Mouse (Mus musculus) lung, postnatal 36 days (tissue): ENCODE data around the gene Tgif2.
"Not testable (repeated sequence)": the region's sequence is repeated elsewhere in the genome, so short reads cannot be mapped to it uniquely, and the experiment has no call there.

Experiments
- DNase-seq: peaks from one replicate; pipeline ENCODE4 v3.0.0; 2022; ENCODE audit warnings: mixed read lengths

Gene Tgif2

DNA sequence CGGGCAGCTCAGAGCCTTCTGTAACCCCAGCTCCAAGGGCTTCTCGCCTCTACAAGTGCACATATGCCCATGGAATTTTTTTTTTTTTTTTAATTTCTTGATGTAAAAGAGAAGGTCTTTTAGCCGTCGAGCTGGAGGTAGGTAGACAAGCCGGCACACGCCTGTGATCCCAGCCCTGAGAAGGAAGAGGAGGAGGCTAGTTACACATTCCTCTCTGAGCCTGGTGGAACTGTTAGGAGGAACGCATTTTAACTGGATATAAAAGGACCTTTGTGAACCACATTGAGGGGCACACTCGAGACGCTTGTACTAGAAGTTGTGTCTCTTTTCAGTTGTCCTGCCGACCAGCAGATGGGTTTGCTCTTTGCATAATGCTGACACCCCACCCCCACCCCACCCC lies 4.9 kb downstream of the Tgif2 start:
- no peak for DNase-seq

DNA sequence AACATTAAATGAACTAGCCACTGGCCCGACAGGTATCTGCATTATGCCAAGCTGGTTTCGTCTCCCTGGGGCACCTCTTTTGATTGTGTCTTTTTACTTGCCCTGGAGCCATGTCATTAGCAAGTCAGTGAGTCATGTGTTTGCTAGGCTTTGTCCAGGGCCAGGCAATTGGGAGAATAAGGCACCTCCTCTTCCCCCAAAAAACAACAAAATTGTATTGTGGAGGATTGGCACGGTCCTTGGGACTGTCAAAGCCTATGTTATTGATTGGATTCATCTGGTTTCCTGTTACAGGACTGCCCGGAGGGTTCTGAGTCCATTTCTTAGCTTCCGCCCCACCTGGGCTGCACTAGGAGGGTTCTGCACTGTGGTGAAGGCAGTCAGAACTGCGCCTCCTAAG lies 7.8 kb downstream of the Tgif2 start:
- DNase-seq: no peak

DNA sequence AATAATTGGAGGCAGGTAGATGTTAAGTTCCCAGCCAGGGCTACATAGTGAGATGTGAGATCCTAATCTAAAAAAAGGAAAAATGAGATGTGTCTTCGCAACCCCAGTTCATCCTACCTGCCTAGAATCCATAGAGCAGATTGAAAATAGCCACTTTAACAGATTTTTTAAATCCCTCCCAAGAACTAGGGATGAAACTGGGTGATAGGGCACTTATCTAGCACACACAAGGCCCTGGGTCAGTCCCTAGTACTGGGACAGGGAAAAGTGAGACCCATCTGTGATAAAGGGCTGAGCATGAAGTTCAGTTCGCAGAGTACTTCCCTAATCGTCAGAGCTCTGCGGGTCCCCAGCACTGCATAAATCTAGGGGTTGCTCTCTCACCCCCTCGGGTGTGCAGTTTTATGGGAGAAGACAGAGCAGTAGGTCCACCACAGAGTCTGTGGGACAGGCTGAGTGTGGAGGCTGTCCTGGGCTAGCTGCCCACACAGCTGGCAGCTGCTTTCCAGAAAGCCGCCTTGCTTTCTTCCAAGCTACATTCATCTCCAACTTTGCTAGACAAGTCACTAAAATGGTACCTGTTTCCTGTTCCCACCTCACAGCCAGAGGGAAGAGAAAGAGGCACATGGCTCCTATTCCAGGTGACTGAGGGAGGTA lies 8.8 kb downstream of the Tgif2 start:
- DNase-seq: no peak

DNA sequence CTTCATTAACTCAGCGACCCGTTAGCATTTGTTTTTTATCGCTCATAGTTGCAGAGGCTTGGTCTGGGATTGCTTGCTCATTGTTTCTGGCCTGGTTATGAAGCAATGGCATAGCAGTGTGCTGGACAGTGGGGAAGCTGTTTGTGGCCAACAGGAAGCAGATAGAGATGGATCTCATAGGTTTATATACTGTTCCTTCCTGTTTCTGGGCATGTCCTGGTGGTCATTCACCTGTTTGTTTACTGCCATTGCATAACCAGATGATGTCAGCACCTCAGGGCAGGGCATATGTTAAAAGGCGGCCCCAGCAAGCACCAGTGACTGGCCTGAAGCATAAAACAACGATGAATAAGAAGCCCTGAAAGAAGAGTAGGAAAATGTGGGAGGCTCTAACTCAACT lies 10.7 kb downstream of the Tgif2 start:
- no peak for DNase-seq

DNA sequence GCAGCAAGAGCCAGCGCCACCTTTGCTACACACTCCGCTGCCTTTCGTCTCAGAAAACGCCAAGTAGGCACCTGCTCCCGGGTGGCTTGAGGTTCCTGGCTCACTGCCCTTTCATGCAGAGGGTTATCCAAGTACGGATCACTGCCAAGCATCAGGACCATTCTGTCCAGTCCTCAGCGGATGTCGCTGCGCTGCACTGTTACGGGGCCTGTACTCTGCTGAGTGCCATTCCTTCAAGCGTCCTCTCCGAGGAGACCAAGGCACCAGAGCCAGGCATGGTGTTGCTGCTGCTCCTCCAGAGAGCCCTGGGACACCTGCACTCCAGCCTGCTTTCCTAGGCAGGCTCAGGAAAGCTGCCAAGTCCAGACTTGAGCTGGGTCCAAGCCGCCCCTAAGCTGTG lies 13.8 kb downstream of the Tgif2 start:
- not testable (repeated sequence) for DNase-seq

DNA sequence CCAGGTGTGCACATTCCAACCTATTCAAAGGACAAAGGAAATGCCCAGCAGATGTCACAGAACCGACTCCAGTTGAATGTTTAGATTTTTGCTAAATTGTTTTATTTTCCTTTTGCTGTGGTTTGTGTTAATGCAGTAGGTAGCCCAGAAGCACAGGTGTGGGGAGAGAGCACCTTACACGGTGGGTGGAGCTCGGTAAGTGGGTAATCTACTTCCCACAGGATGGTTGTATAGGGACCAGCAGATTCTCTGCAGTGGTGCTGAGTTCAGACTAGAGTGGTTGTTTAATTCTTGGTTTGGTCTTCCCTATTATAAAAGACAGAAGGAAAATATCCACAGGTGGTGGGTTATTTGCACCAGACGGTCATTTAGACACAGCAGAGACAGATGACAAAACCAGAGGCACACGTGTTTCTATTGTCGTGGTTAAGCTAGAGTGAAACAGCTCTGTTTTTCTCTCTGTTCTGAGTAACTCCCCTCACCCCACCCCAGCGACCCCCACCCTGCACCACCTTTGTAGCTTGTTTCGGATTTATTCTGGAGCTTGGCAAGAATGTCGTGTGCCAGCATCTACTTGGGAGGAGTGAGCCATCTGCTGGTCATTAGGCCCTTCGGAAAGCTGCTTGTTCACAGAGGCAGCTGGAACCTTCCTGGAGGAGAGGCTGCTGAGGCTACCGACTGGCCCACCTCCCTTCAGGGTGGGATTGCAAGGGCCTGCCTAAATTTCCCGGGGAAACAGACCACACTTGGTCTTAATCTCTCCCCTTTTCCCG lies 14.4 kb downstream of the Tgif2 start:
- peak; percentile 71 for DNase-seq

DNA sequence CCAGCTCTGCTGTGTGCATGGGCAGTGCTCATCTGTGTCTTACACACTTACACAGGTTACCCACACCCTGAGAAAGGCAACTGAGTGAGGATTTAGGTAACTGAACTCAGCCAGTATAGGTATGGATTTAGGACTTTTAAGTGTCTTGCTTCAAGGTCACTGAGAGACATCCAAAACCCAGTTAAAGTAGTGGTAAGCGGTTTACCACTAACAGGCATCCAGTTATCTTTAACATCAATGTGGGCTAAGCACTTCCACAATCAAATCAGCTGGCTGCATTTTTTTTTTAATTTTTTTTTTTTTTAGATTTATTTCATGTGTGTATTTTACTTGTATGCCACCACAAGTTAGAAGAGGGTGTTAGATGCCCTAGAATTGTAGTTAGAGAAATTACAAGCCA lies 16.5 kb downstream of the Tgif2 start:
- DNase-seq: no peak

DNA sequence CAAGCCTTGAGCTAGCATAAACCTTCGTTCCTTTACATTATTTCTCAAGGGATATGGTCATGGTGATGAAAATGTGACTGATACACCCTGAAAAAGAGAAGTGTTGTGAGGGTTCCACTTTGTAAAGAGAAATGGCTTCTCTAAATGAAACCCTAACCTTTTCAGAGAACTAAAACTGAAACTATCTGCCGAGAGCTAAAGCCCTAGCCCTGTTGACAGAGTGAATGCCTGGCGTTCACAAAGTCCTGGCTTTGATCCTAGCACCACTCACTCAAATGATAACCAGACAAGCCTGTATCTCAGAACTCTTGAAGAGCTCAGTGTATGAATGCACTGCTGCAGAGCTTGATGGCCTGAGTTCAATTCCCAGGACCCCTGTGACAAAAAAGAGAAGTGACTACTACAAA lies 17.6 kb downstream of the Tgif2 start:
- DNase-seq: no peak

DNA sequence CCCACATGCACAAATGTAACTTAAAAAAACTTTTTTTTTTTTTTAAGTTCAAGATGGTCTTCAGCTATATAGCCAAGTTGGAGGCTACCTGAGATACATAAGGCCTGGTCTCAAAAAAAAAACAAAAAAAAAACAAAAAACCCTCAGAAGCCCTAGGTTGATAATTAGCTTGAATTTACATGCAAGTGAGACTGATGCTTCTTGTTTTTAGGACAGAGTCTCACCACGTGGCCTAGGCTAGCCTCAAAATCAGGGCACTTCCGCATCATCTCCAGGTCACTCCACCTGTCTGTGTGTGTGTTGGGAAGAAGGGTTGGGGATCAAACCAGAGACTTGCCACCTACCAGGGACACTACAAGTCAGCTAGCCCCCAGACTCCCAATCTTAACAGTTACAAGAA lies 18.0 kb downstream of the Tgif2 start, which contains the start of gene 4930518I15Rik:
TSS of gene 4930518I15Rik (minus strand) at position 112 of the 400 bp plus-strand sequence.
- no peak for DNase-seq

DNA sequence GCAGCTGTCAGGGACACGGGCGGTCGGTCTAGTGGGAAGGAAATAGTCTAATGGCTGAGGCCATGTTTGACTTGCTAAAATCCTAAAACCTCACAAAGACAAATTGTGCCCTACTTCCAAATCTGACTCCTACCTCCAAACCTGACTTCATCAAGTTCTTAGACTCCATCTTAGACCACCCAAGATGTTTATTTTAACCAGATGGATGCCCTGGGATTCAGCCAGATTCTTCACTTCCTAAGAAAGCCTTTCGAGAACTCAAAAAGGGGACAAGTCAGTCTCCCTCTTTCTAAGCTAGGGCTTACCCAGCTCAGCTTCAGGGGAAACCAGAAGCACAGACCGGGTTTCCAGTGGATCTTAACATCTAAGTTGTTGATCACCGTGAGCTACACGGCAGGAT lies 18.9 kb downstream of the Tgif2 start:
- DNase-seq: no peak

- DNase-seq: no peak
Observed at GRCm38 (mm10) chr2:156862041-156862717, 22.4 kb downstream of the Tgif2 start.

GRCm38 (mm10) chr2:156862772-156863486 lies 23.1 kb downstream of the Tgif2 start, which contains the start of gene Rab5if:
Rab5if (plus strand) TSS chr2:156863128.
- peak; percentile 97 for DNase-seq

DNA sequence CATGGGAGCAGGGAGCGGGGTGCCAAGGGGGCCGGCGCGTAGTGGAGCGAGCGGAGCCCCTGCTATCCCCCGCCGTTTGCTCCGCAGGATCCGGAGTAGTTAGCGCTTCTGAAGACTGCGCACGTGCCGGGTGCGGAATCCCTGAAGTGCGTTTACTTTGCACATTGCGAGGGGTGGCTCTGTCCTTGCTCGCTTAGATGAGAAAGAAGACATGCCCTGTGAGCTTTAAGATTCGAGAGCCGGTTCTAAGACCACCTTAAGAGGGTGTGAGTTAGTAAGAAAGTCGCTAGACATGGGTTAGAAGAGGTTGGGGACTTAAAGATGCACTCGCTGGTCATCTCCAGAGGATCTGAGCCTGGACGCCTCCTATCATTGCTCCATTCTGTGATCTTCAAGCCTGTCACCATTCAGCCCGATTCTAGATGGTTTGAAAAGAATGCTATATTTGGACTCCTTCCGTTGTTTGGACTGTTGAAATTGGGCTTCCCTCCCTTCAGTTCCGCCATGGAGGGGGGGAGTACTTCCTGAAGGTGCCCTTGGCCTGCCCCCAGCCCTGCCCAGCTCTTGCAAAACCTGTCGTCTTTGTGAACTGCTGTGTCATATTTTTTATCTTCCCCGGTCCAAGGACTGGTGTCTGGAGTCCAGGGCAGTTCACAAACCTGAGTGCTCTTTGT lies 23.8 kb downstream of the Tgif2 start:
- peak; percentile 89 for DNase-seq

GRCm38 (mm10) chr2:156864481-156864880 lies 24.7 kb downstream of the Tgif2 start:
- no peak for DNase-seq

- DNase-seq: no peak
Observed at GRCm38 (mm10) chr2:156868994-156869393, 29.2 kb downstream of the Tgif2 start.

DNA sequence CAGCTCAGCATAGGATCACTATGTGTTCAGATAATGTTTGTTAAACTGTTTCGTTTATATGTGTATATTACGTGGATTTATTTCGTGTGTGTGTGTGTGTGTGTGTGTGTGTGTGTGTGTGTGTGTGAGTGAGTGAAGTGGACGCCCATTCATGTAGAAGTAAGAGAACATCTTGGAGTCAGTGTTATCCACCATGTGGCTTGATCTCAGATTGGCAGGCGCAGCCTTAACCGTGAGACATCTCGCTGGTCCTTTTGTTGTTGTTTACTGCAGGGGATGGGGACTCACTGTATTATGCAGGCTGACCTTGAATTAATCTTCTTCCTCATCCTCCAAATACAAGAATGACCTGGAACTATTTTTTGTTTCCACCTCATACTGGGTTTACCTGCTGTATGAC lies 29.7 kb downstream of the Tgif2 start:
- DNase-seq: no peak

DNA sequence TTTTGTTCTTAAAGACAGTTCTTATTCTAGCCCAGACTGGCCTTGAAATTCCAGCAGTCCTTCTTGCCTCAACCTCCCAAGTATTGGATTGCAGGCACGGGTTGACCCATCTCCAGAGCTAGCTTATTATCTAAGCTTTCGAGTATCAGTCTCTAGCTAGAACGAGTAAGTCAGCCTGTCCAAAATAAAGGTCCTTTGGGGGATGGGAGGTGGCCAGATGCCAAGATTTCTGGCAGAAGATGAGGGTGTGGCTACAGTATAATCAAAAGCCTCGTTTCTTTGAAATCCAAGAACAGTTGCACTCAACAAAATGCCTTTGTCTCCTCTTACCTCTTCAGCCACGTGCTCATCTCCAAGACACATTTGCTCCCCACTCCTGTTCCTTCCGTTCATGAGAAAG lies 30.7 kb downstream of the Tgif2 start:
- DNase-seq: no peak

- DNase-seq: peak; percentile 61
Observed at GRCm38 (mm10) chr2:156873629-156874028, 33.8 kb downstream of the Tgif2 start.

GRCm38 (mm10) chr2:156874047-156874759 lies 34.4 kb downstream of the Tgif2 start:
- no peak for DNase-seq

GRCm38 (mm10) chr2:156874760-156875510 lies 35.1 kb downstream of the Tgif2 start:
- DNase-seq: no peak

DNA sequence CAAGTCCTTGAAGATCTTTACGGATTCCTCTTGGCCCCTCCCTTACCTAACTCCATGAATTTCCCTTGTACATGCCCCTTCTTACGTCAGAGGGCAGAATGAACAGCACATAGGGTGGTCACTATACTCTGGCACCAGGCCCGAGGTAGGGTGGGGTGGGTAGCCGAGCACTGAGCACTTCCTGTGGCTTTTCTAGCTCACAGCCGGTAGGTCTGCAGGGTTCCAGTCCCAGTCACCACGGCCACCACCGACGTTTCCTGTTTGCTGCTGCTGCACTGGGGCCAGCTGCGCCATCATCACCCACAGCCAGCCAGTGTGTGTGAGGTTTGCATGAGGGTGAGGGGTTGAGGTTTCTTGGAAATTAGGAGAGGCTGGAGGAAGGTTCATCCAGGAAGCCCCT lies 37.9 kb downstream of the Tgif2 start:
- peak; percentile 52 for DNase-seq
